Mouse (Mus musculus) cerebellum, postnatal 36 days (tissue): ENCODE data around the gene E2f1.

Experiments used
- DNase-seq, 2 experiments: peaks; one replicate each; pipeline ENCODE4 v3.0.0; 2021 to 2022; ENCODE audit warnings: mixed read lengths in 2 of 2

The E2f1 gene

DNA sequence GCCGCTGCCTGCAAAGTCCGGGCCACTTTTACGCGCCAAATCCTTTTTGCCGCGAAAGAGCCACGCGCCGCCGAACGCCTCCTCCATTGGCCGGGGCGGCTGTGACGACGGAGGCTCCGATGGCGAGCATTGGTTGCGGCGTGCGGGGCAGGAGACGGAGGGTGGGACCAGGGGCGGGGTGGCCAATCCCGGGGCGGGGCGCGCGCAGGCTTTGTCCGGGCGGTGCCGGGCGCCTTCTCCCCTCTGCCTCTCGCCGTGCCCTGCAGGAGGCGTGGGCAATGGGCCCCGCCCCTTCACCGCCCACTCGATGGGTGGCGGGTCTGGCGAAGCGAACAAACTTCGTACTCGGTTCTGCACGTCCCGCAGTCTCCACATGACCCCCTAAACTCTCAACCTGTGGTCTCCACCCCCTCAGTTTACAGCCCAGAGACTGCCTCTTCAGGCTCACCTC, at the start of gene E2f1:
TSS of gene E2f1 (minus strand) at position 57 of the 451 bp plus-strand sequence.
- peak; percentile 88 to 94 for DNase-seq

DNA sequence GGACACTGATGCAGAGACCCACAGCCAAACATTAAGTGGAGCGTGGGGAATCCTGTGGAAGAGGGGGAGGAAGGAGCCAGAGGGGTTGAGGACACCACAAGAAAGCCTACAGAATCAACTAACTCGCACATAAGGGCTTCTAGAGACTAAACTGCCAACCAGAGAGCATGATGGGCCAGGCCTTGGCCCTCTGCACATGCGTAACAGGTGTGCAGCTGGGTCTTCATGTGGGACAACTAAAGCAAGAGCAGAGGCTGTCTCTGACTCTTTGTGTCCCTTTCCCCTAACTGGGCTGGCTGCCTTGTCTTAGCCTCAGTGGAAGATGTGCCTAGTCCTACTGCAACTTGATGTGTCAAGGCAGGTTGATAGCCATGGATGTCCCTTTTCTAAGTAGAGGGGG, 47.4 kb upstream of the E2f1 start:
- no peak for DNase-seq

GRCm38 (mm10) chr2:154615674-154616073, 46.0 kb upstream of the E2f1 start:
- no peak for DNase-seq

- peak; percentile 51 to 67 for DNase-seq
Measured at GRCm38 (mm10) chr2:154614841-154615576, 45.3 kb upstream of the E2f1 start.

GRCm38 (mm10) chr2:154613118-154614115, 43.7 kb upstream of the E2f1 start, which contains the start of the genes Zfp341 and 4930519P11Rik:
Gene Zfp341, plus strand, starts transcription at chr2:154613297.
Gene 4930519P11Rik, minus strand, starts transcription at chr2:154613437.
- DNase-seq, result peak; percentile 85 to 90

- DNase-seq, result no peak
Measured at GRCm38 (mm10) chr2:154609050-154609767, 39.5 kb upstream of the E2f1 start.

DNA sequence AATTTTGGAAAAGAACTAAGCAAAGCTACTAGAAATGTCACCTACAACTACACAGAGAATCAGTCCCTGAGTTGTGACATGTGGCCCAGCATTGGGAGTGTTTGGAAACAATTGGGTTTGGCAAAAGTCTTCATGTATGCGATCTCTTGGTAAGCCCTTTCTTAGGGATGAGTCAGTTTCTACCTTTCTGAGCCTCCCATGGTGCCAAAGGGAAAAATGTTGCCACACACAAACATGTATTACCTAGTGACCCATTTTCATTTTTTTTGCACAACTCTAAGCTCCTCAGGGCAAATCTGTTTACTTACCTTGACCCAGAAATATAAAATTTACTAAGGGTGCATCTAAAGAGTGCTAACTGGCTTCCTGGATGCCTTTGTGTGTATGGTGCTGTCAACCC, 37.3 kb upstream of the E2f1 start:
- no peak for DNase-seq

DNA sequence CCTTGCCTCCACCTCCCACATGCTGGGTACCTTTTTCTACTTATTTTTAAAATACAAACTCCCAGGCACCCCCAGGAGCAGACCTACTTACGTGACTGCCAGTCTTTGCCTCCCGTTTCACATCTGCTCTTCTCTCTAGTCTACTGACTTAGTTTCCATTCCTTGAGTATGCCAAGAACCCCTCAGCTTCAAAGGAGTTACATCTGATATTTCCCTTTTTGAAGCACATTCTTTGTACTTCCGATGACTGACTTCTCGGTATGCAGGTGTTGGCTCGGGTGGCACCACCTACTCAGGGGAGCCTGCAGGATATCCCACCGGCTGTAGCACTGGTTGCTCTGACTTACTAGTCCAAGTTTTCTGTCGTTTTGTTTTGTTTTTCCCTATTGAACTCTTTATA, 34.5 kb upstream of the E2f1 start:
- no peak for DNase-seq

DNA sequence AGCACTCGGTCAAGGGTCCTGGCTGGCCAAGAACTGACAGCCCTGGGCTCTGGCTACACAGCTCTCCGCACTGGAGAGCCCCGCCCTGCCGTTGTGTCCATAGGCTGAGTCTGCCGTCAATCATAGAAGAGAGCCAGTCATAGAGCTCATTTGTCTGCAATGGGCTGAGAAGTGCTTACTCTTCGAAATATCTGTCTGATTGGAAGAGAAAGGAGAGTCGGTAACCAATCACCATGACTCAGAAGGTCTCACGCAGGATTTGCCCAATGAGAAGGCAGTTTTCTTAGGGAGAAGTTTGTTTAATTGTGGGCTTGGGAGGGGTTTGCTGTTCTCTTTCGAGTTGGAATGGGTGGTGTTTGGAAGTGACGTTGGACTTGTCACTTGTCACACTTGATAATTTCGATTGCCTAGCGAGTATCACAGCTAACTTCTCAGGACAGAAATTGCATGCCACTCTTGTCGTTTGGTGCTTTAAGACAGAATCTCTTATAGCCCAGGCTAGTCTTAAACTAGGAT, 34.0 kb upstream of the E2f1 start, which contains the start of gene Pxmp4:
TSS of gene Pxmp4 (minus strand) at position 71 of the 516 bp plus-strand sequence.
- peak; percentile 99 to 100 for DNase-seq

GRCm38 (mm10) chr2:154603007-154603637, 33.4 kb upstream of the E2f1 start:
- no peak for DNase-seq

DNA sequence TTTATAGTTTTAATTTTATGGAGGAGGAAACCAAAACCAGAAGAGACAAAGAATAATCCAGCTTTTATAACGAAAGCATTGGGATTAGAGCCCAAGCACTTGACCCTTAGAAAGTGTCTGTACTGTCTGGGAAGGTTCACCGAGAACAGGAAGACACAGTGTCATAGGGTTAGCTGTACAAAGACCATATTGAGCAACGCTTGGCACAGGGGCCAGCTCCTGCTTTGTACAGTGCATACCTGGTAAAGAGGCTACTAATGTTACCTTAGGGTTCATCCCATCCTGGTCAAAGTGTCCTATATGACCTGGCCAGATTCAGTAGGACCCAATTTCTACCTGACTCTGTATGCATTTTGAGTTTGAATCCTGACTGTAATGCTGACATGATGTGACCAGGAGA, 31.6 kb upstream of the E2f1 start:
- DNase-seq, result no peak

- DNase-seq, result no peak
Measured at GRCm38 (mm10) chr2:154600586-154600985, 30.9 kb upstream of the E2f1 start.

- DNase-seq, result no peak
Measured at GRCm38 (mm10) chr2:154597399-154597798, 27.7 kb upstream of the E2f1 start.

GRCm38 (mm10) chr2:154595775-154596174, 26.1 kb upstream of the E2f1 start:
- peak in 1 of 2 experiments; percentile 33 for DNase-seq

DNA sequence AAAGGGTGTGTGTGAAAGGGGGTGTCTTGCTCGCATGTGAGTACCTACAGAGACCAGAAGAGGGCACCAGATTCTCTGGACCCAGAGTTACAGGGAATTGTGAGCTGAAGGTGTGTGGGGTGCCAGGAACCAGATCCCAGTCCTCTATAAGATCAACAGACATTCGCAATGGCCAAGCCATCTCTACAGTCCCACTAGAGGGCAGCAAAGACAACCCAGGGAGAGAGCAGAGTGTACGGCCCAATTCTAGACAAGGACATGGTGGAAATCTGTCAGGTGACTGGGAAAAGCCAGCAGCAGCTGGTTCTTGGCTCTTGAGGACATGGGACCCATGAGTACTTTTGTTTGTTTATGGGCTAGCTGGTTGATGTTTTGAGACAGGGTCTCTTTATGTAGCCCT, 23.3 kb upstream of the E2f1 start:
- DNase-seq, result peak in 1 of 2 experiments; percentile 31

- no peak for DNase-seq
Measured at GRCm38 (mm10) chr2:154591239-154591638, 21.5 kb upstream of the E2f1 start.

GRCm38 (mm10) chr2:154589051-154589450, 19.4 kb upstream of the E2f1 start:
- DNase-seq, result no peak

- no peak for DNase-seq
Measured at GRCm38 (mm10) chr2:154586405-154586804, 16.7 kb upstream of the E2f1 start.

DNA sequence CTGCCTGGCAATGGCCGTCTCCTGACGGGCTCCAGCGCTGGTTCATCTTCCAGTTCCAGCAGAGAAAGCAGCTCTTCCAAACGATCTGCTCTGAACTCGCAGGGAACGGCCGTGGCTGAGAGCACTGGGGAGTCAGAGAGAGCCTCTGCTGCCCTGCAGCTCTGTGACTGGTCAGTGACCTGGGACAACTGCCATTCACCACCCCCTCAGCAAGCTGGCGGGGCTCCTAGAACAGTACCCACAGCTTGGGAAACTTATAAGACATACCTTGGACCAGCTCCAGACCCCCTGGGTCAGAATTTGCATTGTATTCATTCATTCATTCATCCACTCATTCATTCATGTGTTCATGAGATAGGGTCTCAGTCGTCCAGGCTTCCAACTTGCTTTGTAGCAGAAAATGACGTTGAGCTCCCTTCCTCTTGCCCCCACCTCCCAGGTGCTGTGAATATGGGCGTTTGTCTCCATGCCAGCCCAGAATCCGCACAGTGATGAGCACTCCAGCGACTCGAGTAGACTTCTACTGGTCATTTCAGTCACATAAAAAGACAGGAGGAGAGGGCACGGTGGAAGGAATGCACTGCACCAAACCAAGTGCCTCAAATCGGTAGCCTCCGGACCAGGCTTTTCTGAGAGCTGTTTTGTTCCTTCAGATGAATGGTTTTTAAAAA, 15.4 kb upstream of the E2f1 start:
- DNase-seq, result peak; percentile 29 to 35

DNA sequence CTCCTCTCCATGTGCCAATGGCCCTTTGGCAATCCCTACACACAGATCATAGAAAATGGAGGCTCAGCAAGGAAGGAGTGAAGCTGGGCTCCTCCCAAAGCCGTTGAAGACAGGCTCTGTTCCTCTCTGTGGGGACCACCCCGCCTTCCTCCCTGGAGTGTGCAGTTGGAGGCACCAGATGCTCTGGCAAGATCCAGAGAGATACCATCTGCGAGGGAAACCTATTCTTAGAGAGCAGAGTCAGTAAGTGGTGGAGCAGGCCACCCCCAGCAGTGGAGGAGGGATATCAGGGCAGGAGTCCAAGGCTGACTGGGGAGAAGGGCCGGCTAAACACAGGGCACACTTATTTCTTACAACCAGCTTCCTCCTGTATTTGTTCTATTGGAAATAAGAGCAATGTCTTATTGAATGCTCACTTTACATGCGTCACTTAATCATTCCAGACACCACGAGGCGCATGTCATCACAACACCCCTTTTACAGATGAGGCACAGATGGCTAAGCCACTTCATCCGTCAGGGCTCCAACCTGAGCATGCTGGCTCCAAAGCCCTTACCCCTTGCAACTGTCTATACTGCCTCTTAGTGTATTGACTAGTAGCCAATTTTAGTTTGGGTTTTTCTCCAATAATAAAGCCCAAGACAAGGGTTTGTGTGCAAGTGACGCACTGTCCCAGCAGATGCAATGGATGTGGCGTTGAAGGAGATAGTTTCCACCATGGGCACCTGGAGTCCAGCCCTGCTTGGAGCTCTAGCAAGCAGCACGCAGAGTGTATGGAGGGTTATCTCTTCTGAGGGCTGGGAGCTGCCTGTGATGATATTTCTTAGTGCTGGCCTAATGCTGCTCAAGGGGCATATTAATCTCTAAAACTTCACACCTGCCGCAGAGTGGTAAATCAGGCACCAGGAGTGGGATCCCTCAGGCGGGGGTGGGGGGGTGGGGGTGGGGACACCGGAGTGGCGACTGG, 14.5 kb upstream of the E2f1 start:
- peak; percentile 76 to 82 for DNase-seq
